Mouse (Mus musculus): ENCODE measurements around the gene Nalcn. TPM values are rescaled to one million over a fixed set of nuclear protein-coding genes. Genes with fewer than 3 reads are reported as not detected.

Nalcn gene
- polyA plus RNA-seq, 1 experiment from 2014 or later: 0.84 TPM

DNA sequence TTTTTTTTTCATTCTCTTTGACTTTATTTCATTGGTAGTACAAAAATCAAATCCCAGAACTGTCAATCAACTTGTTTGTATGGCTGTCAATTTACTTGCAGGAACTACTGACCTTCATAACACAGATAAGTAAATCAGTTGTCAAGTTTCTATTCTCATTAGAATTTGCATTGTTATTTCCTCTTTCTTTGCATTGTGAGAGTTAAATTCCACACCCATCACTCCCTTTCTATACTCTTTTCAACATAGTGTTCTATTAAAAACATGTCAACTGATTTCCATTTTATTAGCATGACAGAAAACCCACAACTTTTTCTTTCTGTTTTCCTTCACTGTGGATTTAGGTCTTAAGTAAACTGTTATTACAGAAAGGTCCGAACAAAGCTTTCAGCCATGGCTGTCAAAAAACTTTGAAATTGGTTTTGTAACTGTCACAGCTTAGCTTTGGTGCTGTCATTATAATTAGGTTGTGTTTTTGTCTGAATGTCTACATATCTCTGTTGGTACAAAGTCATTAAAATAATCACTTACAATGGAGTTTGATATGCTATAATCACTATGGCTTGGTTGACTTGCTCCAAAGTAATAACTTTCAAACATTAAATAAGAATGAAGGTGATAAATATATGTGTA lies 138.3 kb downstream of the Nalcn start:
- H3K36me3 ChIP-seq: no peaks in the 10 kb centered on the region
- no peak overlapping the region for H3K9ac ChIP-seq
- H3K4me1 ChIP-seq: no peaks in the 10 kb centered on the region
- H3K4me2 ChIP-seq: no peak overlapping the region
- ATAC-seq (ENCODE audit: insufficient number of reproducible peaks, low FRiP score, low TSS enrichment, low read depth): no peak
- H3K9me3 ChIP-seq: no peaks in the 10 kb centered on the region
- no peaks in the 10 kb centered on the region for H3K27me3 ChIP-seq
- no peak overlapping the region for H3K27ac ChIP-seq
- WGBS: 78% methylated on average over 1 of the region's 1 CpGs
- no peak overlapping the region for H3K4me3 ChIP-seq

DNA sequence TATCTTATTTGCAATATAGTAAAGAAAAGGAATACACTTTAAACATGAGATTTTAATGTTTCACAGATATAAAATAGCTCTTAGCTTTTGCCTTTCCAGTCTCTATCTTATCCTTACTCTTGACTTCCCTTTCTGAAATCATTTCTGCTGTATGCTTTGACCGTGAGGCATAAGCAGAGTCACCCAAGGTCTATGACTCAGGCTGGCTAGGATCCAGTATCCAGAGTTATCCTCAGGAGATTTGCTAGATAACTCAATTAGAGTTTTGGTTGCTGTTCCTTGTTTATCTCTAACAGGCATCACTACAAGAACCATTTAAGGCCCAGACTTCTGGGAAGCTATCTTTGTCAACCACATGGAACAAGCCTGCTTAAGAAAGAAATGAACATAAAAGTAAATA lies 164.9 kb downstream of the Nalcn start:
- ATAC-seq (ENCODE audit: insufficient number of reproducible peaks, low FRiP score, low TSS enrichment, low read depth): no peak
- H3K4me2 ChIP-seq: no peak overlapping the region
- H3K36me3 ChIP-seq: no peaks in the 10 kb centered on the region
- no peaks in the 10 kb centered on the region for H3K27me3 ChIP-seq
- no peaks in the 10 kb centered on the region for H3K9me3 ChIP-seq
- H3K4me3 ChIP-seq: no peak overlapping the region
- no peak overlapping the region for H3K27ac ChIP-seq
- no peaks in the 10 kb centered on the region for H3K4me1 ChIP-seq
- 73% methylated on average over 1 of the region's 1 CpGs for WGBS
- H3K9ac ChIP-seq: no peak overlapping the region

DNA sequence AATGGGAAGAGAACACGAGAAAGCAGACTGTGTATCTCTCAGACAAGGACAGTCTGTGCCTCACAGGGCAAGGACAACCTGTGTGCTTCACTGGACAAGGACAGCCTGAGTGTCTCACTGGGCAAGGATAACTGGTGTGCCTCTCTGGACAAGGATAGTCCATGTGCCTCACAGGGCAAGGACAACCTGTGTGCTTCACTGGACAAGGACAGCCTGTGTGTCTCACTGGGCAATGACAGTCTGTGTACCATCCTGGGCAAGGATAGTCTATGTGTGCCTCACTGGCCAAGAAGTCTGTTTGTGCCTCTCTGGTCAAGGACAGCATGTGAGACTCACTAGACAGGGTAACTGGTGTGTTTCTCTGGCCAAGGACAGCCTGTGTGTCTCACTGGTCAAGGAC lies 180.9 kb downstream of the Nalcn start:
- Histone ChIP-seq H3K36me3 (no peaks in the 10 kb centered on the region), H3K27me3 (no peaks in the 10 kb centered on the region), H3K27ac (no peak overlapping the region), H3K4me1 (no peaks in the 10 kb centered on the region), H3K4me2 (no peak overlapping the region), H3K4me3 (no peak overlapping the region), H3K9me3 (no peaks in the 10 kb centered on the region), H3K9ac (no peak overlapping the region)
- ATAC-seq (ENCODE audit: insufficient number of reproducible peaks, low FRiP score, low TSS enrichment, low read depth): no peak
- 62% methylated on average over 1 of the region's 1 CpGs for WGBS

DNA sequence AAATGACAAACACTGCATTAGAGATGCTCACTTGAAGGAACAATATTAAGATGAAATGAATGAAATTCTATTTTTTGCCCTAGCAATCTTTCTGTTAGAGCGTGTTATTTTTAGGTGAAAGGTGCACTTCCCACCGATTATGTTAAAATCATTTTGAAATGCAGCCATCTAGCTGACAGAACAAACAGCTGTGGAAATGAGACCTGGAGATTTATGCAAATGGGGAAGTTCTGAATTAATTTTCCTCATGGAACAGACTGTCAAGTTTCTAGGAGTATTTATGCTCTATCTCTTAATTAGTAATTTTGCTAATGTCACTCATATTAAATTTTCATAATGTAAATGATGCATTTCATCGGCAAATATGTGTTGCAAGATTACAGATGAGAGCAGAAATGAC lies 191.4 kb downstream of the Nalcn start:
- H3K4me2 ChIP-seq: no peak overlapping the region
- H3K4me3 ChIP-seq: no peak overlapping the region
- WGBS: 78% methylated on average over 3 of the region's 3 CpGs

DNA sequence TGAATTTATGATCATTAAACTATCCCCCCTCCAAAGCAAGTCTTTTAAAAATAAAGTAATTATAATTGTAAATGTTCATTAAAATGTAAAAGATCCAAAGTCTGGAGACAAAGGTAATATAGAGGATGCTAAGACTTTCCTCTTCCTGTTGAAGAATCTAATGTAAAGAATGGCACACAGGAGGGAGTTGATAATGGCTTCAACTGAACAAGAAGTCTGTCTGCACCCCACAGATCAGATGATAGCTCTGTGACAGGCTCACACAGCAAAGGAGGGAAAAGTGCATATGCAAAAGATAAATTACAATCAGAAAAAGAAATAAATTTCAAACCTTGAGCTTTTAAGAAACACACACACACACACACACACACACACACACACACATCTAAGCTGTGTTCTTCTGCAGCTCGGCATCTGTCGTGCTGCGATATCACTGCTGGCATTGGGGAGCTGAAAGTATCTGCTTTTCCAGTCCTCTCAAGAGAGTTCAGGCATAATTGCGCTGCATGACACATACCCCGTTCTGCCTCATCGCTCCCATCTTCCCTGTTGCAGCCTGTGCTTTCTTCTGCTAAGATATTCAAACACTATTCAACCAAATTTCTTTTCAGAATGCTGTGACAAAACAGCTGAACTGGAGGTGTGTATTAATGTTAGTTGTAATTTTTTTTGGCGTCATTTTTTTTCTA lies 250.6 kb downstream of the Nalcn start:
- no peaks in the 10 kb centered on the region for H3K9me3 ChIP-seq
- H3K4me2 ChIP-seq: no peak overlapping the region
- no peaks in the 10 kb centered on the region for H3K4me1 ChIP-seq
- H3K27me3 ChIP-seq: no peaks in the 10 kb centered on the region
- ATAC-seq (ENCODE audit: insufficient number of reproducible peaks, low FRiP score, low TSS enrichment, low read depth): no peak
- no peak overlapping the region for H3K4me3 ChIP-seq
- 87% methylated on average over 7 of the region's 7 CpGs for WGBS
- H3K9ac ChIP-seq: no peak overlapping the region
- no peak overlapping the region for H3K27ac ChIP-seq
- H3K36me3 ChIP-seq: no peaks in the 10 kb centered on the region

More for the DNA sequence above, 191.4 kb downstream of the Nalcn start:
- no peaks in the 10 kb centered on the region for H3K36me3 ChIP-seq
- H3K4me1 ChIP-seq: no peaks in the 10 kb centered on the region
- H3K27me3 ChIP-seq: no peaks in the 10 kb centered on the region
- no peak for ATAC-seq (ENCODE audit: insufficient number of reproducible peaks, low FRiP score, low TSS enrichment, low read depth)
- H3K9ac ChIP-seq: no peak overlapping the region
- H3K9me3 ChIP-seq: no peaks in the 10 kb centered on the region
- no peak overlapping the region for H3K27ac ChIP-seq

- H3K9me3 ChIP-seq: no peaks in the 10 kb centered on the region
- H3K4me2 ChIP-seq: no peak overlapping the region
- no peak overlapping the region for H3K4me3 ChIP-seq
- no peaks in the 10 kb centered on the region for H3K4me1 ChIP-seq
- no peak for ATAC-seq (ENCODE audit: insufficient number of reproducible peaks, low FRiP score, low TSS enrichment, low read depth)
- H3K9ac ChIP-seq: no peak overlapping the region
- no peak overlapping the region for H3K27ac ChIP-seq
- H3K27me3 ChIP-seq: no peaks in the 10 kb centered on the region
- WGBS: 16% methylated on average over 9 of the region's 9 CpGs
- H3K36me3 ChIP-seq: no peaks in the 10 kb centered on the region
Measured at GRCm38 (mm10) chr14:123371522-123371921, 255.4 kb downstream of the Nalcn start.

- Histone ChIP-seq H3K9me3 (no peaks in the 10 kb centered on the region), H3K4me3 (no peak overlapping the region), H3K4me1 (no peaks in the 10 kb centered on the region), H3K27me3 (no peaks in the 10 kb centered on the region), H3K4me2 (no peak overlapping the region), H3K27ac (no peak overlapping the region), H3K9ac (no peak overlapping the region), H3K36me3 (no peaks in the 10 kb centered on the region)
- no peak for ATAC-seq (ENCODE audit: insufficient number of reproducible peaks, low FRiP score, low TSS enrichment, low read depth)
- WGBS: 83% methylated on average over 1 of the region's 1 CpGs
Measured at GRCm38 (mm10) chr14:123359691-123360090, 267.3 kb downstream of the Nalcn start.

- H3K9me3 ChIP-seq: no peaks in the 10 kb centered on the region
- H3K27me3 ChIP-seq: no peaks in the 10 kb centered on the region
- no peaks in the 10 kb centered on the region for H3K4me1 ChIP-seq
- WGBS: 6% methylated on average over 6 of the region's 6 CpGs
- no peak overlapping the region for H3K4me2 ChIP-seq
- no peak for ATAC-seq (ENCODE audit: insufficient number of reproducible peaks, low FRiP score, low TSS enrichment, low read depth)
- H3K4me3 ChIP-seq: no peak overlapping the region
- H3K27ac ChIP-seq: no peak overlapping the region
- H3K9ac ChIP-seq: no peak overlapping the region
- H3K36me3 ChIP-seq: no peaks in the 10 kb centered on the region
Measured at GRCm38 (mm10) chr14:123352973-123353372, 274.0 kb downstream of the Nalcn start.

- no peak overlapping the region for H3K9ac ChIP-seq
- no peaks in the 10 kb centered on the region for H3K4me1 ChIP-seq
- H3K36me3 ChIP-seq: no peaks in the 10 kb centered on the region
- no peak for ATAC-seq (ENCODE audit: insufficient number of reproducible peaks, low FRiP score, low TSS enrichment, low read depth)
- no peak overlapping the region for H3K4me3 ChIP-seq
- no peaks in the 10 kb centered on the region for H3K9me3 ChIP-seq
- no peaks in the 10 kb centered on the region for H3K27me3 ChIP-seq
- WGBS: 56% methylated on average over 1 of the region's 1 CpGs
- no peak overlapping the region for H3K27ac ChIP-seq
- no peak overlapping the region for H3K4me2 ChIP-seq
Measured at GRCm38 (mm10) chr14:123331841-123332240, 295.1 kb downstream of the Nalcn start.

GRCm38 (mm10) chr14:123314369-123314768 lies 312.6 kb downstream of the Nalcn start:
- ATAC-seq (ENCODE audit: insufficient number of reproducible peaks, low FRiP score, low TSS enrichment, low read depth): no peak
- Histone ChIP-seq H3K4me2 (no peak overlapping the region), H3K4me3 (no peak overlapping the region), H3K9ac (no peak overlapping the region), H3K4me1 (no peaks in the 10 kb centered on the region), H3K36me3 (no peaks in the 10 kb centered on the region), H3K27ac (no peak overlapping the region), H3K9me3 (no peaks in the 10 kb centered on the region), H3K27me3 (no peaks in the 10 kb centered on the region)
- 38% methylated on average over 1 of the region's 1 CpGs for WGBS

DNA sequence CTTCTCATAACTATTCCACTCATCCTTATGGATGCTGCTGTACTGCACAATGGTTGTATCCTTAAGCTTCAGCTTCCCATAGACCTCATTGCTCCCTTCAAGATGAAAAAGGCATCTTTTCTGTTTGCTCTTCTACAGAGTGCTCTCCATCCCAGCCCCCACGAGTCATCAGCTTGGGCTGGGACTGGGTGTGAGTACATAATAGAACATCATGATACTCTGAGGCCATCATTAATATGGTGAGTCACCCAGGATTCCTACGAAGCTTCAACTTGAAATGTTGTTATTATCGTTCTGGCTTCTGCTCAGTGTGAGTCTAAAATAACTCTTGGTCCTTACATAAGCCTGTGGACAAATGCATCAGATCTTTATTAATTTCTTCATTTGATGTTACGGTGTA lies 314.6 kb downstream of the Nalcn start:
- WGBS: 80% methylated on average over 4 of the region's 4 CpGs
- H3K9me3 ChIP-seq: no peaks in the 10 kb centered on the region
- H3K4me3 ChIP-seq: no peak overlapping the region
- H3K36me3 ChIP-seq: no peaks in the 10 kb centered on the region
- H3K4me2 ChIP-seq: no peak overlapping the region
- no peak for ATAC-seq (ENCODE audit: insufficient number of reproducible peaks, low FRiP score, low TSS enrichment, low read depth)
- H3K9ac ChIP-seq: no peak overlapping the region
- no peak overlapping the region for H3K27ac ChIP-seq
- no peaks in the 10 kb centered on the region for H3K27me3 ChIP-seq
- H3K4me1 ChIP-seq: no peaks in the 10 kb centered on the region

DNA sequence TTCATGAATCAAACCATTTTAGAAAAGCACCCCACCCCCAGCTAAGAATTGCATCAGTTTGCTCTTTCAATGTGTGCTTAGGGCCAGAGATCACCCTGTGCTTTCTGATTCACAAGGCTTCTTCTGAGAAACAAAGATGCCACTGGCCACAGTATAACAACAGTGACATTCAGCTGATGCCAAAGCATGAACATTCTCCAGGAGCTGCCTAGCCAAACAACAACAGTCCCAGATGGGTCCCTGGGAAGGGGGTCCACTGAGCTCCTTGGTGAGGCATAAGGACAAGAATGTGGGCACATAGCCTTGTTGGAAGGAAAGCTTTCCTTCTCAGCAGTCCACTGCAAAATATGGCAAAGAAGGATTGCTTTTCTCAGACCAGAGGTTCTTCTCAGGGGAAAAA lies 330.9 kb downstream of the Nalcn start:
- Histone ChIP-seq H3K9ac (no peak overlapping the region), H3K27me3 (no peaks in the 10 kb centered on the region), H3K9me3 (no peaks in the 10 kb centered on the region), H3K27ac (no peak overlapping the region), H3K4me2 (no peak overlapping the region), H3K36me3 (no peaks in the 10 kb centered on the region), H3K4me1 (no peaks in the 10 kb centered on the region), H3K4me3 (no peak overlapping the region)
- ATAC-seq (ENCODE audit: insufficient number of reproducible peaks, low FRiP score, low TSS enrichment, low read depth): no peak
